Mouse (Mus musculus) liver, adult 2 months (tissue): ENCODE data around the gene Bri3bp.

Experiments used
- CTCF ChIP-seq: fragments of 200-500 bp; IDR thresholded peaks from 2 replicates; pipeline ENCODE4 v1.5.1; 2011; ENCODE audit warnings: low read depth, low read length, control low read depth
- POLR2A ChIP-seq: fragments of 200-500 bp; IDR thresholded peaks from 2 replicates; pipeline ENCODE4 v1.6.1; 2011; ENCODE audit warnings: low read length, control low read depth; ENCODE audit not compliant: insufficient read depth; ENCODE audit errors: extremely low read depth

GRCm38 (mm10) chr5:125497821-125498600 lies 56.6 kb downstream of the Bri3bp start:
- TF ChIP-seq CTCF (peak; percentile 71), POLR2A (no peak)
